Mouse (Mus musculus): ENCODE measurements around the gene Nags. TPM values are rescaled to one million over a fixed set of nuclear protein-coding genes. Genes with fewer than 3 reads are reported as not detected.

Gene Nags
- total and polyA plus RNA-seq, 2 experiments from 2014 or later, result not detected

- Histone ChIP-seq H3K4me3 (ENCODE audit: low read depth, low read length) (no peak overlapping the region), H3K27ac (ENCODE audit: low read depth) (no peak overlapping the region), H3K4me2 (ENCODE audit: low read depth, low read length) (no peak overlapping the region), H3K9me3 (replicated peaks; ENCODE audit: control insufficient read depth, low read length) (no peaks in the 10 kb centered on the region), H3K27me3 (ENCODE audit: control insufficient read depth, insufficient read depth, low read length) (no peaks in the 10 kb centered on the region), H3K9ac (replicated peaks; ENCODE audit: low read depth, low read length) (no peak overlapping the region), H3K4me1 (ENCODE audit: control insufficient read depth, insufficient read depth) (peaks cover 14% of the 10 kb centered on the region), H3K36me3 (replicated peaks; ENCODE audit: control insufficient read depth, insufficient read depth, low read length) (peaks cover 57% of the 10 kb centered on the region)
- ATAC-seq (ENCODE audit: insufficient read depth, low read depth) (no peak), DNase-seq (ENCODE audit: low spot score) (no peak)
- 80% methylated on average over 9 of the region's 9 CpGs for WGBS
- TF ChIP-seq EP300 (IDR thresholded peaks at IDR 0.05; ENCODE audit: low read depth), result no peak
- TF ChIP-seq CTCF (IDR thresholded peaks at IDR 0.05; ENCODE audit: low read depth), result no peak
These were observed 48.5 kb downstream of the Nags start for GRCm38 (mm10) chr11:102193657-102194440.

GRCm38 (mm10) chr11:102196018-102196797 is 50.9 kb downstream of the Nags start:
- DNase-seq (ENCODE audit: low spot score) (no peak), ATAC-seq (ENCODE audit: insufficient read depth, low read depth) (no peak)
- Histone ChIP-seq H3K27me3 (ENCODE audit: control insufficient read depth, insufficient read depth, low read length) (no peaks in the 10 kb centered on the region), H3K4me3 (ENCODE audit: low read depth, low read length) (no peak overlapping the region), H3K9me3 (replicated peaks; ENCODE audit: control insufficient read depth, low read length) (no peaks in the 10 kb centered on the region), H3K4me1 (ENCODE audit: control insufficient read depth, insufficient read depth) (0 out of 2 replicates have a peak, but pooled peaks cover 4% of the 10 kb centered on the region), H3K4me2 (ENCODE audit: low read depth, low read length) (no peak overlapping the region), H3K36me3 (replicated peaks; ENCODE audit: control insufficient read depth, insufficient read depth, low read length) (peaks cover 81% of the 10 kb centered on the region), H3K27ac (ENCODE audit: low read depth) (no peak overlapping the region), H3K9ac (replicated peaks; ENCODE audit: low read depth, low read length) (no peak overlapping the region)
- TF ChIP-seq CTCF (IDR thresholded peaks at IDR 0.05; ENCODE audit: low read depth) (no peak), EP300 (IDR thresholded peaks at IDR 0.05; ENCODE audit: low read depth) (no peak)
- 65% methylated on average over 21 of the region's 21 CpGs for WGBS

GRCm38 (mm10) chr11:102198245-102198644 is 52.9 kb downstream of the Nags start:
- H3K27ac ChIP-seq (ENCODE audit: low read depth), result no peak overlapping the region
- 72% methylated on average over 6 of the region's 6 CpGs for WGBS
- ATAC-seq (ENCODE audit: insufficient read depth, low read depth) (no peak), DNase-seq (ENCODE audit: low spot score) (no peak)
- H3K4me2 ChIP-seq (ENCODE audit: low read depth, low read length), result no peak overlapping the region
- H3K36me3 ChIP-seq (replicated peaks; ENCODE audit: control insufficient read depth, insufficient read depth, low read length), result peaks cover 98% of the 10 kb centered on the region
- no peak for TF ChIP-seq CTCF (IDR thresholded peaks at IDR 0.05; ENCODE audit: low read depth)
- TF ChIP-seq EP300 (IDR thresholded peaks at IDR 0.05; ENCODE audit: low read depth), result no peak
- no peaks in the 10 kb centered on the region for H3K27me3 ChIP-seq (ENCODE audit: control insufficient read depth, insufficient read depth, low read length)
- no peaks in the 10 kb centered on the region for H3K4me1 ChIP-seq (ENCODE audit: control insufficient read depth, insufficient read depth)
- no peak overlapping the region for H3K9ac ChIP-seq (replicated peaks; ENCODE audit: low read depth, low read length)
- H3K9me3 ChIP-seq (replicated peaks; ENCODE audit: control insufficient read depth, low read length), result no peaks in the 10 kb centered on the region
- H3K4me3 ChIP-seq (ENCODE audit: low read depth, low read length), result no peak overlapping the region

Other genes with a start within 250 kb of the Nags start
- gene Sost, start 178.5 kb upstream of the Nags start, total RNA-seq (2014; rRNA removed; ENCODE audit: low replicate concordance), result 6.5 and 21.2 TPM in 2 replicates
- 2.7 and 2.8 TPM in 2 replicates for gene Sost, start 178.5 kb upstream of the Nags start, polyA plus RNA-seq (2015; fragmentation: Nextera tagmentation; extraction: Ambion mirVana)
- not detected in 2 replicates for gene Cfap97d1, start 161.2 kb upstream of the Nags start, total RNA-seq (2014; rRNA removed; ENCODE audit: low replicate concordance)
- not detected in 2 replicates for gene Cfap97d1, start 161.2 kb upstream of the Nags start, polyA plus RNA-seq (2015; fragmentation: Nextera tagmentation; extraction: Ambion mirVana)
- gene Dusp3, start 158.5 kb upstream of the Nags start, total RNA-seq (2014; rRNA removed; ENCODE audit: low replicate concordance), result 106 and 118 TPM in 2 replicates
- gene Dusp3, start 158.5 kb upstream of the Nags start, polyA plus RNA-seq (2015; fragmentation: Nextera tagmentation; extraction: Ambion mirVana), result 67.9 and 75.7 TPM in 2 replicates
- gene Mpp3, start 117.1 kb upstream of the Nags start, total RNA-seq (2014; rRNA removed; ENCODE audit: low replicate concordance), result 4.9 and 8.0 TPM in 2 replicates
- 1.7 and 2.2 TPM in 2 replicates for gene Mpp3, start 117.1 kb upstream of the Nags start, polyA plus RNA-seq (2015; fragmentation: Nextera tagmentation; extraction: Ambion mirVana)
- 23.0 and 79.5 TPM in 2 replicates for gene Cd300lg, start 104.0 kb upstream of the Nags start, total RNA-seq (2014; rRNA removed; ENCODE audit: low replicate concordance)
- 22.9 and 24.0 TPM in 2 replicates for gene Cd300lg, start 104.0 kb upstream of the Nags start, polyA plus RNA-seq (2015; fragmentation: Nextera tagmentation; extraction: Ambion mirVana)
- 6.0 and 12.1 TPM in 2 replicates for gene Mpp2, start 57.0 kb upstream of the Nags start, total RNA-seq (2014; rRNA removed; ENCODE audit: low replicate concordance)
- gene Mpp2, start 57.0 kb upstream of the Nags start, polyA plus RNA-seq (2015; fragmentation: Nextera tagmentation; extraction: Ambion mirVana), result 2.1 and 2.3 TPM in 2 replicates
- gene Ppy, start 44.2 kb upstream of the Nags start, total RNA-seq (2014; rRNA removed; ENCODE audit: low replicate concordance), result not detected in 2 replicates
- not detected in 2 replicates for gene Ppy, start 44.2 kb upstream of the Nags start, polyA plus RNA-seq (2015; fragmentation: Nextera tagmentation; extraction: Ambion mirVana)
- gene Pyy, start 37.7 kb upstream of the Nags start, total RNA-seq (2014; rRNA removed; ENCODE audit: low replicate concordance), result not detected in 2 replicates
- gene Pyy, start 37.7 kb upstream of the Nags start, polyA plus RNA-seq (2015; fragmentation: Nextera tagmentation; extraction: Ambion mirVana), result not detected in 2 replicates
- gene Tmem101, start 10.9 kb downstream of the Nags start, total RNA-seq (2014; rRNA removed; ENCODE audit: low replicate concordance), result 28.7 and 45.8 TPM in 2 replicates
- gene Tmem101, start 10.9 kb downstream of the Nags start, polyA plus RNA-seq (2015; fragmentation: Nextera tagmentation; extraction: Ambion mirVana), result 21.9 and 23.4 TPM in 2 replicates
- gene Lsm12, start 39.8 kb downstream of the Nags start, total RNA-seq (2014; rRNA removed; ENCODE audit: low replicate concordance), result 36.0 and 41.4 TPM in 2 replicates
- 90.1 and 92.7 TPM in 2 replicates for gene Lsm12, start 39.8 kb downstream of the Nags start, polyA plus RNA-seq (2015; fragmentation: Nextera tagmentation; extraction: Ambion mirVana)
- gene G6pc3, start 44.1 kb downstream of the Nags start, total RNA-seq (2014; rRNA removed; ENCODE audit: low replicate concordance), result 47.9 and 55.5 TPM in 2 replicates
- gene G6pc3, start 44.1 kb downstream of the Nags start, polyA plus RNA-seq (2015; fragmentation: Nextera tagmentation; extraction: Ambion mirVana), result 18.7 and 20.0 TPM in 2 replicates
- 194 and 287 TPM in 2 replicates for gene Hdac5, start 84.7 kb downstream of the Nags start, total RNA-seq (2014; rRNA removed; ENCODE audit: low replicate concordance)
- 51.4 and 67.2 TPM in 2 replicates for gene Hdac5, start 84.7 kb downstream of the Nags start, polyA plus RNA-seq (2015; fragmentation: Nextera tagmentation; extraction: Ambion mirVana)
- 3.9 and 5.6 TPM in 2 replicates for gene BC030867, start 103.4 kb downstream of the Nags start, total RNA-seq (2014; rRNA removed; ENCODE audit: low replicate concordance)
- 2.2 and 2.9 TPM in 2 replicates for gene BC030867, start 103.4 kb downstream of the Nags start, polyA plus RNA-seq (2015; fragmentation: Nextera tagmentation; extraction: Ambion mirVana)
- gene Asb16, start 123.2 kb downstream of the Nags start, total RNA-seq (2014; rRNA removed; ENCODE audit: low replicate concordance), result 0.99 and 1.2 TPM in 2 replicates
- 0.07 TPM in 2 replicates for gene Asb16, start 123.2 kb downstream of the Nags start, polyA plus RNA-seq (2015; fragmentation: Nextera tagmentation; extraction: Ambion mirVana)
- gene Tmub2, start 139.4 kb downstream of the Nags start, total RNA-seq (2014; rRNA removed; ENCODE audit: low replicate concordance), result 57.4 and 61.7 TPM in 2 replicates
- 29.8 and 30.1 TPM in 2 replicates for gene Tmub2, start 139.4 kb downstream of the Nags start, polyA plus RNA-seq (2015; fragmentation: Nextera tagmentation; extraction: Ambion mirVana)
- 32.5 and 36.2 TPM in 2 replicates for gene Atxn7l3, start 151.1 kb downstream of the Nags start, total RNA-seq (2014; rRNA removed; ENCODE audit: low replicate concordance)
- 5.2 and 5.4 TPM in 2 replicates for gene Atxn7l3, start 151.1 kb downstream of the Nags start, polyA plus RNA-seq (2015; fragmentation: Nextera tagmentation; extraction: Ambion mirVana)
- gene Ubtf, start 174.2 kb downstream of the Nags start, total RNA-seq (2014; rRNA removed; ENCODE audit: low replicate concordance), result 30.8 and 34.5 TPM in 2 replicates
- gene Ubtf, start 174.2 kb downstream of the Nags start, polyA plus RNA-seq (2015; fragmentation: Nextera tagmentation; extraction: Ambion mirVana), result 36.5 and 42.5 TPM in 2 replicates
- gene Slc4a1, start 220.7 kb downstream of the Nags start, total RNA-seq (2014; rRNA removed; ENCODE audit: low replicate concordance), result 1.9 and 7.5 TPM in 2 replicates
- 1.3 and 3.1 TPM in 2 replicates for gene Slc4a1, start 220.7 kb downstream of the Nags start, polyA plus RNA-seq (2015; fragmentation: Nextera tagmentation; extraction: Ambion mirVana)
- gene Rundc3a, start 247.9 kb downstream of the Nags start, total RNA-seq (2014; rRNA removed; ENCODE audit: low replicate concordance), result 12.5 TPM in 1 of 2 replicates, not detected in the other
- gene Rundc3a, start 247.9 kb downstream of the Nags start, polyA plus RNA-seq (2015; fragmentation: Nextera tagmentation; extraction: Ambion mirVana), result 0.74 and 0.92 TPM in 2 replicates